Mouse (Mus musculus): Measurements from ENCODE around the gene Rxrg. TPM values are rescaled to one million over a fixed set of nuclear protein-coding genes. Genes with fewer than 3 reads are reported as not detected.

Rxrg gene
- 1.6 and 1.7 TPM in 2 replicates for polyA plus RNA-seq (2012; rRNA removed)

DNA sequence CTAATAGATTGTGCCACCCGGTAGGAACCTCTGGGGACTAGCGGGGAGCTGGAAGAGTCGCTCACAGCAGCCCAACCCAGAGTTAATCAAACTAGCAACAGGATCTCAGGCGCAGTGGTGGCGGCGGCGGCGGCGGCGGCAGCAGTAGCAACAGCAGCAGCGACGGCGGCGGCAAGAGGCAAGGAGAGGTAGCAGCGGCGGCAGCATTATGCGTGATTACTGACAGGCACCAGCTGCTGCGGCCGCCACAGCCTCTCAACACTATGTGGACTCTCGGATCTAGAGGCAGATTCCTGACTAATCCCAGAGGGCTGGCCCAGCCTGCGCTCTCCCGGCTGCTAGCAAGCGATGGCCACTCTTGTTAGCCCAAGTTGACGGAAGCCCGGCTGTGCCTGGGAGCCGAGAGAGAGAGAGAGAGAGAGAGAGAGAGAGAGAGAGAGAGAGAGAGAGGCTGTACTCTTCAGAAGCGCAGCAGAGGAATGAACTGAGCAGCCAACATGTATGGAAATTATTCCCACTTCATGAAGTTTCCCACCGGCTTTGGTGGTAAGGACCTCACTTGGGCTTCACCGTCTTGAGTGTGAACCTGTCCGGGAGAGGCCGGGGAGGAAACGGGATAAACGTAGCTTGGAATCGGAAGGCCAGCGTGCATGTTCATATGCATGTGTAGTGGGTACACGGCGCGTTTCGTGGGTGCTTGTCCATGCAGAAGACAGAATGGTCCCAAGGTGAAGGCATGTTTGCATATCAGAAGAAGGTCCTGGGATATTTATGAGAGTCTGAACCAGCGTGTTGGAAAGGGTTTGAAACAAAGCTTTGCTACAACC, at the start of gene Rxrg:
Rxrg (plus strand) TSS at position 130 of the 827 bp plus-strand sequence.
- H3K4me1 ChIP-seq (ENCODE audit: control insufficient read depth, insufficient read depth, low read length), result 0 out of 2 replicates have a peak, but pooled peaks cover 2% of the 10 kb centered on the region
- no peak within 1 kb of the TSS for H3K27ac ChIP-seq (ENCODE audit: insufficient read depth, low read length)
- DNase-seq, result peak; percentile 5 to 19
- H3K4me3 ChIP-seq (replicated peaks; ENCODE audit: insufficient read depth, low read depth, low read length), result peak within 1 kb of the TSS; percentile 23
- 2% methylated on average over 40 of the region's 40 CpGs for WGBS
- peaks cover 1% of the 10 kb centered on the region; the same call in 1 of the 2 replicates for H3K27me3 ChIP-seq (ENCODE audit: control insufficient read depth, insufficient read depth, low read length)
- no peak for TF ChIP-seq POLR2A (IDR thresholded peaks at IDR 0.05; ENCODE audit: borderline replicate concordance, insufficient read depth, low read length)
- TF ChIP-seq CTCF (IDR thresholded peaks at IDR 0.05; ENCODE audit: borderline replicate concordance, insufficient read depth, low read depth, low read length), result no peak

DNA sequence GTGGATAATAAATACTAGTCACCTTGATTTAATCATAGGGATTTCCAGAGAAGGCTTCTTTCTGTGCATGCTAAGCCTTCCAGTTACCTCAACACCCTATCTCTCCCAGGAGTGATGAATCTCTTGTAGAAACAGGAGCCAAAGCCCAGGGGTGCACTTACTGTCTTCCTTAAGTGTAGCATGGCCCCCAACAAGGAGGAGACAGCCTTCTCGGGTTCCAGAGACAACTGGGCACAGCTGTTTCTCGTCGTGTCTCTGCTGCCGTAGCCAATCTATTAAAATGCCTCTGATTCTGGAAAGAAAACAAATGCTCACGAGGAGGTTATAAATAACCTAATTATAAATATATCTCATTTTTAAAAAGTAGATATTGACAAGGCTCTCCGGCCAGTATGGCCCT, 48.9 kb upstream of the Rxrg start:
- Histone ChIP-seq H3K4me1 (ENCODE audit: control insufficient read depth, insufficient read depth, low read length) (no peaks in the 10 kb centered on the region), H3K27me3 (ENCODE audit: control insufficient read depth, insufficient read depth, low read length) (no peaks in the 10 kb centered on the region), H3K4me3 (replicated peaks; ENCODE audit: insufficient read depth, low read depth, low read length) (no peak overlapping the region), H3K27ac (ENCODE audit: insufficient read depth, low read length) (no peak overlapping the region)
- TF ChIP-seq CTCF (IDR thresholded peaks at IDR 0.05; ENCODE audit: borderline replicate concordance, insufficient read depth, low read depth, low read length) (no peak), POLR2A (IDR thresholded peaks at IDR 0.05; ENCODE audit: borderline replicate concordance, insufficient read depth, low read length) (no peak)
- 67% methylated on average over 6 of the region's 6 CpGs for WGBS
- DNase-seq, result no peak

DNA sequence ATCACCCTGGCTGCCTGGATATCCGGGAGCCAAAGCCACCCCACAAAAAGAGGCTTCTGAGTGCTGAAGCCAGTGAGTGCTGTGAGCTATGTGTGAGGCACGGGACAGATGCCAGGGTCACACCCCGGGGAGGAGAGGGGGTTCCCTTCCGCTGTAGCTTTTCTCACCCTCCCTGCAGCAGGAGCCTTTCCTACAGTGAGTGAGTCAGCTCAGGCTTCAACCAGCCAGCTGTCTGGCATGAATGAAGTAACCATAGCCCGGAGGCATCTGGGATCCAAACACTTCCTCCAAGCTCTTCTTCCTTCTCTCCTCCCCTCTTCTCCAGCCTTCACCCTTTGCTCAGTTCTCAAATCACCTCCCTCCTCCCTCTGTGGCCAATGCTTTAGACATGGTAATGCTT, 46.6 kb upstream of the Rxrg start:
- Histone ChIP-seq H3K4me1 (ENCODE audit: control insufficient read depth, insufficient read depth, low read length) (no peaks in the 10 kb centered on the region), H3K27me3 (ENCODE audit: control insufficient read depth, insufficient read depth, low read length) (no peaks in the 10 kb centered on the region)
- TF ChIP-seq CTCF (IDR thresholded peaks at IDR 0.05; ENCODE audit: borderline replicate concordance, insufficient read depth, low read depth, low read length) (no peak), POLR2A (IDR thresholded peaks at IDR 0.05; ENCODE audit: borderline replicate concordance, insufficient read depth, low read length) (no peak)

DNA sequence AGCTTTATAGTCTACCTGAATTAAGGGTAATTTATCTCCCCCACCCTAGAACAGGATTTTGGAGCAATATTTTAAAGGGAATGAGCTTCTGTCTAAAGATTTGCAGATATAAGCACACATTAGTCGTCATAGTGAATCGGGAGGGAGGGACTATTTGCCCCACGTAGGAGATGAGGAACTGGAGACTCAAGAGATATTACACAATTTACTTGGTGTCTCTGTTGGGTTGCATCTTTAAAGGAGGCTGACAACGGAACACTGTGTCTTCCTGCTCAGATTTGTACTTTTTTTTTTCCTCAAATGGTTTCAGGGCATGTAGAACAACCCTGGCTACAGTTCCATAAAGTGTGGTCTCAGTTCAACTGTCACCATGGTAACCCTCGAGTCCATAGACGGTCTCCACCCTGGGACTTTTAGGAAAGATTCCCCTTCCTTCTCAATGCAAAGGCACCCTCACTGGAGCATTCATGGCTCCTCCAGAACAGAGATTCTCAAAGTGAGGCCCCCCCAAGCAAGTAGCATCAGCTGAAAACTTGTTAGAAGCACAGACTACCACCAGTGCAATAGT, 44.1 kb upstream of the Rxrg start:
- WGBS, result 44% methylated on average over 6 of the region's 6 CpGs
- Histone ChIP-seq H3K27ac (ENCODE audit: insufficient read depth, low read length) (no peak overlapping the region), H3K4me3 (replicated peaks; ENCODE audit: insufficient read depth, low read depth, low read length) (no peak overlapping the region), H3K4me1 (ENCODE audit: control insufficient read depth, insufficient read depth, low read length) (no peaks in the 10 kb centered on the region), H3K27me3 (ENCODE audit: control insufficient read depth, insufficient read depth, low read length) (no peaks in the 10 kb centered on the region)
- TF ChIP-seq POLR2A (IDR thresholded peaks at IDR 0.05; ENCODE audit: borderline replicate concordance, insufficient read depth, low read length), result no peak
- no peak for TF ChIP-seq CTCF (IDR thresholded peaks at IDR 0.05; ENCODE audit: borderline replicate concordance, insufficient read depth, low read depth, low read length)
- DNase-seq, result no peak

More for the DNA sequence above, 46.6 kb upstream of the Rxrg start:
- no peak for DNase-seq
- WGBS, result 15% methylated on average over 5 of the region's 5 CpGs
- Histone ChIP-seq H3K4me3 (replicated peaks; ENCODE audit: insufficient read depth, low read depth, low read length) (no peak overlapping the region), H3K27ac (ENCODE audit: insufficient read depth, low read length) (no peak overlapping the region)

DNA sequence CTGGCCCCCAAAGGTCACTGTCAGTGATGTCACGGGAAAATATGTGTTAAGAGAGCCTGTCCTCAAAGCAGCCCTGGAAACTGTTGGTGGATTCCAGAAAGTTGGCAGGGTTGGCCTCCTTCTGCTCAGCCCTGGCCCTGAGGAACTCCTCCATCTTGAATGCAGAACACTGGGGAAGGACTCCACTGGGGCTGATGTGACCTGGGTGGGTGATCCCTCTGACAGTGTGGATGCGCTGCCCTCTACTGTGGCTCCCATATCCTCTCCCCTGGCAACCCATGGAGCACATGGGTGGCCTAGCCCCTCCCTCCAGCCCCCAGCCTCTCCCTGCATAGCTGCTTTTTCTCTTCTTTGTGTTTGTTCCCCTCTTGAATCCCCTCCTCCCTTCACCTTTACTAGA, 31.6 kb upstream of the Rxrg start:
- H3K4me3 ChIP-seq (replicated peaks; ENCODE audit: insufficient read depth, low read depth, low read length), result no peak overlapping the region
- TF ChIP-seq POLR2A (IDR thresholded peaks at IDR 0.05; ENCODE audit: borderline replicate concordance, insufficient read depth, low read length) (no peak), CTCF (IDR thresholded peaks at IDR 0.05; ENCODE audit: borderline replicate concordance, insufficient read depth, low read depth, low read length) (no peak)
- DNase-seq, result no peak
- no peaks in the 10 kb centered on the region for H3K27me3 ChIP-seq (ENCODE audit: control insufficient read depth, insufficient read depth, low read length)
- no peak overlapping the region for H3K27ac ChIP-seq (ENCODE audit: insufficient read depth, low read length)
- no peaks in the 10 kb centered on the region for H3K4me1 ChIP-seq (ENCODE audit: control insufficient read depth, insufficient read depth, low read length)
- whole genome bisulfite sequencing, result 61% methylated on average over 2 of the region's 2 CpGs

DNA sequence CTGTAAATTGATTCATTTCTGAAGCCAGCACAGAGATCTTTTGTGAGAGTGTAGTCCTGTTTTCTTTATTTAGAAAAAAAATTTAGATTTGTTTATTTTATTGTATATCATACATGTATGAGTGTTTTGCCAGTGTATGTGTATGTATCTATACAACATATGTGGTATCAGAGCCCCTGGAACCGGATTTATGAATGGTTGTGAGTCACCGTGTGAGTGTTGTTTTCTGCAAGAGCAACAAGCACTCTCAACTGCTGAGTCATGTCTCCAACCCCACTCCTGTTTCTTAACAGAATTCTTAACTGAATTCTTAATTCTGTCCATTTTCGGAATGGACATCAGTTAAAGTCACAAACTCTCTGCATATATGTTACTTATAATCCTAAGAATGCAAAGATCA, 19.1 kb upstream of the Rxrg start:
- Histone ChIP-seq H3K27ac (ENCODE audit: insufficient read depth, low read length) (no peak overlapping the region), H3K4me1 (ENCODE audit: control insufficient read depth, insufficient read depth, low read length) (no peaks in the 10 kb centered on the region), H3K27me3 (ENCODE audit: control insufficient read depth, insufficient read depth, low read length) (no peaks in the 10 kb centered on the region; the same call in 1 of the 2 replicates), H3K4me3 (replicated peaks; ENCODE audit: insufficient read depth, low read depth, low read length) (no peak overlapping the region)
- no peak for DNase-seq
- whole genome bisulfite sequencing, result 79% methylated on average over 3 of the region's 3 CpGs
- TF ChIP-seq POLR2A (IDR thresholded peaks at IDR 0.05; ENCODE audit: borderline replicate concordance, insufficient read depth, low read length) (no peak), CTCF (IDR thresholded peaks at IDR 0.05; ENCODE audit: borderline replicate concordance, insufficient read depth, low read depth, low read length) (no peak)

DNA sequence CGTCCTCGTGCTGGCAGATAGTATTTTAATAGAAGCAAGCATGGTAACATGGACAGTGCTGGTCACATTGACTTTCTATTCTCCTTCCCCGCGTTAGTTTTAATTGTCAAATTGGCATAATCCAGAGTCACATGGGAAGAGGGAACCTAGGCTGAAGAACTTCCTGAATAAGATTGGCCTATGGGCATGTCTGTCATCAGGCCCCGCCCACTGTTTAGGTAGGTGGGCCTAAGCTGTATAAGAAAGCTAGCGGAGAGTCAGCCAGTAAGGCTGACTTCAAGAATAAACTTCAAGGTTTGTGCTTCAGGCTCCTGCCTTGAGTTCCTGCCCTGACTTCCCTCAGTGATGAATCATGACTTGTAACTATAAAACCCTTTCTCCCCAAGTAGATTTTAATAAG, 15.0 kb upstream of the Rxrg start:
- Histone ChIP-seq H3K4me3 (replicated peaks; ENCODE audit: insufficient read depth, low read depth, low read length) (no peak overlapping the region), H3K27ac (ENCODE audit: insufficient read depth, low read length) (no peak overlapping the region), H3K27me3 (ENCODE audit: control insufficient read depth, insufficient read depth, low read length) (no peaks in the 10 kb centered on the region; the same call in 1 of the 2 replicates), H3K4me1 (ENCODE audit: control insufficient read depth, insufficient read depth, low read length) (no peaks in the 10 kb centered on the region)
- 72% methylated on average over 6 of the region's 6 CpGs for WGBS
- no peak for DNase-seq
- TF ChIP-seq POLR2A (IDR thresholded peaks at IDR 0.05; ENCODE audit: borderline replicate concordance, insufficient read depth, low read length), result no peak
- TF ChIP-seq CTCF (IDR thresholded peaks at IDR 0.05; ENCODE audit: borderline replicate concordance, insufficient read depth, low read depth, low read length), result no peak

DNA sequence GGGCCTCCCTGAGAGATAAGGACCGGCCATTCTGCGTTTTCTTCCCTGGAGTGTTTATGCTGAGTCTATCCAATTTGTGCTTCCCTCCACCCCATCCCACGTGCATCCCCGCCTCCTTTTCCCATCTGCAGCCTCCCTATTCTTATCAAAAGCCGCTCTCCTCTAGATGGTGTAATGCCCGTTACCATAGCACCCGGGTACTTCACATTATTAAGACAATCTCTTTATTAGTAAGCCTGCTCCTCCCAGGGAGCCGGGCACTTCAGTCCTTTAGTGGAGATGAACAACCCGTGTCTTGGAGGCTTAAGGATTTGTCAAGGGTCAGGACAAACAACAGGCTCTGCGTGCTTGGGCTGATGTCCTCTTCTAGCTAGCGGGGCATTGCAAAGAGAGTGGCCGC, 14.3 kb upstream of the Rxrg start:
- DNase-seq, result no peak
- H3K4me1 ChIP-seq (ENCODE audit: control insufficient read depth, insufficient read depth, low read length), result no peaks in the 10 kb centered on the region
- H3K27ac ChIP-seq (ENCODE audit: insufficient read depth, low read length), result no peak overlapping the region
- no peak for TF ChIP-seq POLR2A (IDR thresholded peaks at IDR 0.05; ENCODE audit: borderline replicate concordance, insufficient read depth, low read length)
- no peak for TF ChIP-seq CTCF (IDR thresholded peaks at IDR 0.05; ENCODE audit: borderline replicate concordance, insufficient read depth, low read depth, low read length)
- 30% methylated on average over 12 of the region's 12 CpGs for WGBS
- H3K27me3 ChIP-seq (ENCODE audit: control insufficient read depth, insufficient read depth, low read length), result no peaks in the 10 kb centered on the region; the same call in 1 of the 2 replicates
- H3K4me3 ChIP-seq (replicated peaks; ENCODE audit: insufficient read depth, low read depth, low read length), result no peak overlapping the region
